Mouse (Mus musculus): ENCODE results near the gene 1700024G13Rik.

- TF ChIP-seq CTCF (IDR thresholded peaks at IDR 0.05; ENCODE audit: insufficient read depth, low read depth, low read length) (no peak), POLR2A (IDR thresholded peaks at IDR 0.05; ENCODE audit: insufficient read depth, low read depth, low read length) (no peak)
Measured at GRCm38 (mm10) chr14:32388196-32388595, at the start of gene 1700024G13Rik.

All from olfactory bulb, adult 2 months (tissue).